Mouse (Mus musculus) gastrocnemius, postnatal 4 days (tissue): ENCODE data around the gene Psmd10. TPM values are rescaled to one million over a fixed set of nuclear protein-coding genes. Genes with fewer than 3 reads are reported as not detected.

Experiments
- DNase-seq, 2 experiments: peaks; one replicate each; pipeline ENCODE4 v3.0.0; 2021 to 2022; ENCODE audit warnings: low spot score in 2 of 2, mixed read lengths in 2 of 2
- long read RNA-seq, 2 experiments: library from polyadenylated mRNA; stranded (forward); transcript quantifications; one replicate each; pipeline ENCODE4 v2.0.0; 2021
- total RNA-seq, 2 experiments: library from RNA; stranded (reverse); gene quantifications; 2 replicates each; pipeline ENCODE4 v1.2.3; 2021

Psmd10 gene
- total RNA-seq: 10 to 100 TPM; 21.7 to 25.6 TPM
- long read RNA-seq, experiment 1, transcript Psmd10-202 (5 exons, 1,390 nt): minor isoform, 11 of 41 reads
- long read RNA-seq, experiment 1, transcript Psmd10-201 (5 exons, 1,430 nt): major isoform, 29 of 41 reads
- long read RNA-seq, experiment 1, partial matches to known transcripts: 1 of 41 reads
- long read RNA-seq, experiment 1, other reads (novel, unspliced or antisense): 0 of 41 reads
- long read RNA-seq, experiment 2, transcript Psmd10-202 (5 exons, 1,390 nt): minor isoform, 8 of 34 reads
- long read RNA-seq, experiment 2, transcript Psmd10-201 (5 exons, 1,430 nt): major isoform, 25 of 34 reads
- long read RNA-seq, experiment 2, partial matches to known transcripts: 0 of 34 reads
- long read RNA-seq, experiment 2, other reads (novel, unspliced or antisense): 1 of 34 reads

GRCm38 (mm10) chrX:140956272-140956940 lies at the start of gene Psmd10, which contains the start of gene Atg4a:
Gene Psmd10 (minus strand): TSS chrX:140956728.
Gene Atg4a (plus strand): TSS chrX:140956907.
- peak; percentile 64 to 87 for DNase-seq

GRCm38 (mm10) chrX:140998885-140999284 lies 42.4 kb upstream of the Psmd10 start:
- no peak for DNase-seq

- no peak for DNase-seq
Observed at GRCm38 (mm10) chrX:140997912-140998545, 41.5 kb upstream of the Psmd10 start.

- no peak for DNase-seq
Observed at GRCm38 (mm10) chrX:140996909-140997516, 40.5 kb upstream of the Psmd10 start.

- DNase-seq: no peak
Observed at GRCm38 (mm10) chrX:140985256-140985655, 28.7 kb upstream of the Psmd10 start.

GRCm38 (mm10) chrX:140984795-140985194 lies 28.3 kb upstream of the Psmd10 start:
- no peak for DNase-seq

GRCm38 (mm10) chrX:140983206-140983960 lies 26.9 kb upstream of the Psmd10 start:
- DNase-seq: no peak

GRCm38 (mm10) chrX:140980163-140980562 lies 23.6 kb upstream of the Psmd10 start:
- no peak for DNase-seq

- DNase-seq: peak in 1 of 2 experiments; percentile 22
Observed at GRCm38 (mm10) chrX:140979546-140979945, 23.0 kb upstream of the Psmd10 start.

- DNase-seq: no peak
Observed at GRCm38 (mm10) chrX:140978943-140979342, 22.4 kb upstream of the Psmd10 start.

GRCm38 (mm10) chrX:140956959-140957358 lies 431 bp upstream of the Psmd10 start:
- DNase-seq: no peak

- no peak for DNase-seq
Observed at GRCm38 (mm10) chrX:140953618-140954017, 2.9 kb downstream of the Psmd10 start.

- DNase-seq: no peak
Observed at GRCm38 (mm10) chrX:140936271-140936670, 20.3 kb downstream of the Psmd10 start.

- DNase-seq: no peak
Observed at GRCm38 (mm10) chrX:140933263-140933662, 23.3 kb downstream of the Psmd10 start.

GRCm38 (mm10) chrX:140932066-140932465 lies 24.5 kb downstream of the Psmd10 start:
- no peak for DNase-seq

GRCm38 (mm10) chrX:140921321-140921720 lies 35.2 kb downstream of the Psmd10 start:
- DNase-seq: peak in 1 of 2 experiments; percentile 7

- DNase-seq: no peak
Observed at GRCm38 (mm10) chrX:140907360-140907759, 49.2 kb downstream of the Psmd10 start, which contains the start of gene Vsig1. Gene Vsig1 (plus strand): TSS chrX:140907608.

- DNase-seq: no peak
Observed at GRCm38 (mm10) chrX:140903487-140903886, 53.0 kb downstream of the Psmd10 start.
